Mouse (Mus musculus) forebrain, embryonic 12.5 days (tissue): ENCODE measurements around the gene Troap. TPM values are rescaled to one million over a fixed set of nuclear protein-coding genes. Genes with fewer than 3 reads are reported as not detected.
"Not testable (repeated sequence)": the region's sequence is repeated elsewhere in the genome, so short reads cannot be mapped to it uniquely, and the experiment has no call there.

Experiments
- ATAC-seq: fragments of 200-750 bp; cut with Nextera tagmentation; 2 replicates; pipeline ENCODE4 v1.8.0; 2017; ENCODE audit warnings: moderate TSS enrichment; ENCODE audit not compliant: low FRiP score
- H3K27ac ChIP-seq: fragments of 300-500 bp; sonication (generic); 2 replicates; pipeline ENCODE4 v1.5.1; 2016; ENCODE audit warnings: mild to moderate bottlenecking
- H3K27me3 ChIP-seq: fragments of 300-500 bp; sonication (generic); 2 replicates; pipeline ENCODE4 v1.6.1; 2016; ENCODE audit warnings: mild to moderate bottlenecking
- H3K36me3 ChIP-seq: fragments of 300-500 bp; sonication (generic); replicated peaks from 2 replicates; pipeline ENCODE4 v1.6.1; 2016; ENCODE audit warnings: mild to moderate bottlenecking
- H3K4me1 ChIP-seq: fragments of 300-500 bp; sonication (generic); 2 replicates; pipeline ENCODE4 v1.6.1; 2016
- H3K4me2 ChIP-seq: fragments of 300-500 bp; sonication (generic); 2 replicates; pipeline ENCODE4 v1.6.1; 2016; ENCODE audit warnings: mild to moderate bottlenecking, moderate library complexity
- H3K4me3 ChIP-seq: fragments of 300-500 bp; sonication (generic); replicated peaks from 2 replicates; pipeline ENCODE4 v1.5.1; 2016; ENCODE audit warnings: mild to moderate bottlenecking
- H3K9ac ChIP-seq: fragments of 300-500 bp; sonication (generic); 2 replicates; pipeline ENCODE4 v1.6.1; 2016; ENCODE audit warnings: mild to moderate bottlenecking
- H3K9me3 ChIP-seq: fragments of 300-500 bp; sonication (generic); 2 replicates; pipeline ENCODE4 v1.6.1; 2016
- WGBS: fragments of 180-500 bp; shearing (Covaris S2); methylation state at CpG from one replicate; pipeline ENCODE4 v1.1.7; 2016; 5-methylcytosine and 5-hydroxymethylcytosine counted together
- polyA plus RNA-seq: library from polyadenylated mRNA; unstranded; fragments of >200 nt; fragmentation: Nextera tagmentation; extraction: Ambion mirVana; gene quantifications from 2 replicates; pipeline ENCODE4 v1.2.1, GENCODE M21; 2016

Troap gene
- polyA plus RNA-seq, 1 experiment from 2014 or later: 48.3 TPM

DNA sequence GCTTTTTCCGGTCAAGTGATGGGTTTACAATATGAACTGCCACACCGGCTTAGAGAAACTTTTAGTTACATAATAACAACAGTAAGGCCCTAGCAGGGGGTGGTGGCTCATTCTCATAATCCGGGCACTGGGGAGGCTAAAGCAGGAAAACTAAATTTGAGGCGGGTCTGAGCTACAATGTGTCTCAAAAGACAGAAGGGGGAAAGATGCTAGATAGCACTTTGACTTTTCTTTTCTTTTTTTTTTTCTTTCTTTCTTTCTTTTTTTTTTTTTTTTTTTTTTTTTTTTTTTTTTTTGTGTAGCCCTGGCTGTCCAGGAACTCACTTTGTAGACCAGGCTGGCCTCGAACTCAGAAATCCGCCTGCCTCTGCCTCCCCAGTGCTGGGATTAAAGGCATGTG lies 28.6 kb upstream of the Troap start:
- ATAC-seq, H3K27ac ChIP-seq, H3K9ac ChIP-seq, H3K4me3 ChIP-seq, H3K9me3 ChIP-seq, H3K4me2 ChIP-seq, H3K36me3 ChIP-seq: not testable (repeated sequence)
- WGBS: 78% methylated on average over 6 of the region's 6 CpGs
- Histone ChIP-seq H3K27me3 (peaks cover 20% of the 10 kb centered on the region), H3K4me1 (peaks cover 19% of the 10 kb centered on the region)

- Histone ChIP-seq H3K36me3 (no peaks in the 10 kb centered on the region), H3K9me3 (no peaks in the 10 kb centered on the region), H3K27ac (no peak overlapping the region), H3K4me2 (no peak overlapping the region), H3K4me1 (peaks cover 19% of the 10 kb centered on the region), H3K27me3 (peaks cover 57% of the 10 kb centered on the region), H3K9ac (no peak overlapping the region), H3K4me3 (no peak overlapping the region)
- 30% methylated on average over 13 of the region's 13 CpGs for WGBS
- ATAC-seq: no peak
Observed at GRCm38 (mm10) chr15:99049473-99050253, 24.7 kb upstream of the Troap start.

DNA sequence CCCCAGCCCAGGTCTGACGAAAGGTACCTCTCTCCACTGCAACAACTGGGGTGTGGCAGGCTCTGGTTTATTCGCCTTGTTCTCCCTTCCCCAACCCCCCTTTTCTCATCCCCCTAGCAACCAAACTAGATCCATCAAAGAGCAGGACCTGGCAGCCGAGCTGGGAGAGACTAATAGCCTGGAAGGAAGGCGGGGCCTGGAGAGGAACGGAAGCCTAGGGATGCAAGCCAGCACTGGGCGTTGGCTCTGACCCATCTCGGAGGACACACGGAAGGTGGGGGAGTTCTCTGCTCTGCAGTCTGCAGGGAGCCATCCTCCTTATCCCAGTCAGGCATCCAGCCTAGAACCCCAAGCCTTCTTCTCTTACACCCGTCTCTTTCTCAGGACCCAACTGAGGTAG lies 21.0 kb upstream of the Troap start:
- no peaks in the 10 kb centered on the region for H3K9me3 ChIP-seq
- peaks cover 82% of the 10 kb centered on the region for H3K27me3 ChIP-seq
- H3K4me2 ChIP-seq: no peak overlapping the region
- peaks cover 39% of the 10 kb centered on the region for H3K4me1 ChIP-seq
- no peak overlapping the region for H3K9ac ChIP-seq
- ATAC-seq: no peak
- no peak overlapping the region for H3K4me3 ChIP-seq
- WGBS: 4% methylated on average over 9 of the region's 9 CpGs
- H3K27ac ChIP-seq: no peak overlapping the region; the same call in 1 of the 2 replicates
- no peaks in the 10 kb centered on the region for H3K36me3 ChIP-seq

- H3K9me3 ChIP-seq: no peaks in the 10 kb centered on the region
- no peaks in the 10 kb centered on the region for H3K36me3 ChIP-seq
- H3K27me3 ChIP-seq: peaks cover 97% of the 10 kb centered on the region
- WGBS: 2% methylated on average over 28 of the region's 30 CpGs
- 0 out of 2 replicates have a peak, but pooled peaks have one; percentile 3 for ATAC-seq
- peak within 1 kb of the TSS; percentile 25; the same call in 1 of the 2 replicates for H3K9ac ChIP-seq
- no peak within 1 kb of the TSS for H3K27ac ChIP-seq
- H3K4me2 ChIP-seq: peak within 1 kb of the TSS; percentile 57
- peaks cover 35% of the 10 kb centered on the region for H3K4me1 ChIP-seq
- H3K4me3 ChIP-seq: peak within 1 kb of the TSS; percentile 37
Observed at GRCm38 (mm10) chr15:99055040-99055439, 19.3 kb upstream of the Troap start, which contains the start of gene Prph. TSS of gene Prph (plus strand) at chr15:99055174.

- WGBS: under 1% methylated on average over 37 of the region's 37 CpGs
- H3K27ac ChIP-seq: no peak overlapping the region
- peak overlapping the region; percentile 57 for H3K4me2 ChIP-seq
- ATAC-seq: no peak
- no peaks in the 10 kb centered on the region for H3K36me3 ChIP-seq
- H3K9ac ChIP-seq: 0 out of 2 replicates have a peak overlapping the region, but pooled peaks have one; percentile 25
- H3K4me1 ChIP-seq: peaks cover 35% of the 10 kb centered on the region
- H3K9me3 ChIP-seq: no peaks in the 10 kb centered on the region
- peaks cover 96% of the 10 kb centered on the region for H3K27me3 ChIP-seq
- peak overlapping the region; percentile 37 for H3K4me3 ChIP-seq
Observed at GRCm38 (mm10) chr15:99055511-99055961, 18.8 kb upstream of the Troap start.

DNA sequence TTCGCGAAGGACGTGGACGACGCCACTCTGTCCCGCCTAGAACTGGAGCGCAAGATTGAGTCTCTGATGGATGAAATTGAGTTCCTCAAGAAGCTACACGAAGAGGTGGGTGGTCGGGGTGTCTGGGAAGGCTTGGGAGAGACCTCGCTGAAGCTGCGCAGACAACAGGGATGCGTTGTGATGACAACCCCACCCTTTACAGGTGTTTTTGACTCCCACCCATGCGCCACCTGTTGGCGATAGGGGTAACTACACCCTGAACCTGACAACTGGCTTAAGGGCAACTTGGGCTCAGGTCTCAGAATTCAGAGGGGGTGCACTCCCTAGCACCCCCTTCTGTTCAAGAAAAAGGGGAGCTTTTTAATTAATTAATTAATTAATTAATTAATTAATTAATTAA lies 18.0 kb upstream of the Troap start:
- Histone ChIP-seq H3K36me3 (no peaks in the 10 kb centered on the region), H3K9me3 (no peaks in the 10 kb centered on the region), H3K27me3 (peaks cover 93% of the 10 kb centered on the region), H3K9ac (no peak overlapping the region), H3K4me1 (peaks cover 35% of the 10 kb centered on the region), H3K4me3 (0 out of 2 replicates have a peak overlapping the region, but pooled peaks have one; percentile 37), H3K4me2 (0 out of 2 replicates have a peak overlapping the region, but pooled peaks have one; percentile 57), H3K27ac (no peak overlapping the region)
- WGBS: 6% methylated on average over 14 of the region's 14 CpGs
- ATAC-seq: no peak

- Histone ChIP-seq H3K36me3 (no peaks in the 10 kb centered on the region), H3K27me3 (peaks cover 15% of the 10 kb centered on the region), H3K9me3 (no peaks in the 10 kb centered on the region), H3K4me2 (no peak overlapping the region), H3K9ac (no peak overlapping the region), H3K27ac (no peak overlapping the region), H3K4me3 (no peak overlapping the region), H3K4me1 (no peaks in the 10 kb centered on the region)
- ATAC-seq: no peak
- 87% methylated on average over 12 of the region's 12 CpGs for WGBS
Observed at GRCm38 (mm10) chr15:99065557-99066165, 8.7 kb upstream of the Troap start.

GRCm38 (mm10) chr15:99071988-99072387 lies 2.4 kb upstream of the Troap start:
- Histone ChIP-seq H3K9me3 (no peaks in the 10 kb centered on the region), H3K4me1 (peaks cover 22% of the 10 kb centered on the region), H3K4me3 (no peak overlapping the region), H3K4me2 (no peak overlapping the region), H3K36me3 (peaks cover 6% of the 10 kb centered on the region), H3K27ac (no peak overlapping the region), H3K9ac (no peak overlapping the region), H3K27me3 (0 out of 2 replicates have a peak, but pooled peaks cover 6% of the 10 kb centered on the region)
- WGBS: 90% methylated on average over 1 of the region's 1 CpGs
- no peak for ATAC-seq

DNA sequence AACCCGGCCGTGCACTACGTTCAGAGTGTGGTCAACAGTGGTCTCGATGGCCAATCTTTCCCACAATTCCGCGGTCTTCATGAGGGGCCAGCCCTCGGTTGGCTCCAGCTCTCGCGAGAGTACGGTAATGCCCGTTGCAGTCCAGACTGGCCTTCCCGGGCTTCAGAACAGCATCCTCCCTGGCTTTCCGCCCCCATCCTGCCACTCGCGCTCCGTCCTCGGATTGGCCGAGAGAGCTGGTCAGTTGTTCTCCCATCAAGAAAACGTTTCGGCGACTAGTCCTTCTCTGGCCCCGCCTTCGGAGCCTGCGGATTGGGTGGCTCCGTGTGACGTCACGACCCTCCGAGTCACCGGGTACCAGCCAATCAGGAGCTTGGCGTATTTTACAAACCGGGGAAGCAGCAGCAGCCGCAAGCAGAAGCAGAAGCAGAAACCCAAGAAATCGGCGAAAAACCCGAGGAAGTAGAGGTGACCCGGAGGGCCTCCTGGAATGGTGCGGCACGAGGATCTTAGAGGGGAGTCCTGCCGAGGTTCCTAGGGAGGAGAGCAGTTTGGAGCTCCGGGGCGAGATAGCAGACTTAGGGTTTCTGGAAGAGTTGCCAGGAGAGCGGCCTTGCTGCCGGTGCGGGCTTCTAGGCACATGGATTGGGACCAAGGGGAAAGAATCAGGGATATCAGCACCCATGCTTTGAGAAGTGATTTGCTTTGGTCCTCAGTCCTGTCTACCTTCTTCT lies 392 bp downstream of the Troap start:
- Histone ChIP-seq H3K27me3 (no peaks in the 10 kb centered on the region), H3K27ac (peak overlapping the region; percentile 97), H3K4me3 (peak overlapping the region; percentile 64), H3K4me1 (peaks cover 34% of the 10 kb centered on the region), H3K36me3 (peaks cover 27% of the 10 kb centered on the region), H3K4me2 (peak overlapping the region; percentile 79), H3K9me3 (no peaks in the 10 kb centered on the region), H3K9ac (peak overlapping the region; percentile 76)
- under 1% methylated on average over 44 of the region's 44 CpGs for WGBS
- ATAC-seq: peak; percentile 98

- Histone ChIP-seq H3K4me2 (peak overlapping the region; percentile 79), H3K9ac (peak overlapping the region; percentile 76; the same call in 1 of the 2 replicates), H3K4me3 (peak overlapping the region; percentile 64), H3K36me3 (peaks cover 39% of the 10 kb centered on the region), H3K4me1 (peaks cover 34% of the 10 kb centered on the region)
- H3K9me3 ChIP-seq, ATAC-seq, H3K27ac ChIP-seq, H3K27me3 ChIP-seq: not testable (repeated sequence)
- 99% methylated on average over 3 of the region's 3 CpGs for WGBS
Observed at GRCm38 (mm10) chr15:99076011-99076410, 1.6 kb downstream of the Troap start.

DNA sequence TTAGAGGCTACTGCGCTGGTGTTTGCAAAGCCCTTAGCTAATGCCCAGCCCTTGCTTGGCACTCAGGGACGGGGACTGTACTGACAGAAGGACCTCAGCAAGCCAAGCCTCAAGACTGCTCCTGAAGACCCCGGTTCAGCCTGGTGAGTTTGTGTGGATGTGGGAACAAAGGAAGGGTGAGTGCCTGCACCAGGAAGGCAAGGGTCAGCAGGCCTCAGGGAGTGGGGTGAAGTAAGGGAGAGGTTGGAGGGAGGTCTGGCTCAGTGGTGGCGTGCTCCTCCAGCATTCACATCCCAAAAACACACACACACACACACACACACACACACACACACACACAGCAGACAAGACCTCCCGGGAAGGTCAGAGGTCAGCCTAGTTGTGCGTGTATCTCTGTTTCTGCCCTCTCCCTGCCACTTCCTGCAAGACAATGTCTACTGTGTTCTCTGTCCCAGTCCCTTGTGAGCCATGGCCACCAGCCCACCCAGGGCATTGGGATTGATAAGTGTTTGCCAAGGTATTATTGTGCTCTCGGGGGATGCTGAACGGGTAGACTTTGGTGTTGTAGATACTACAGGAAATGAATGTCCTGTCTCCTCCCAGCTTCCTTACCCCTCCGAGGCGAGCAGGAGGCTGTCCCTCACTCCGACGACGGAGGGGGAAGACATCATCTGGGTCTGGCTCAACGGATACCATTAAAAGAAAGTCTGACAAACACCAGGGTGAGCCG lies 4.0 kb downstream of the Troap start:
- Histone ChIP-seq H3K36me3 (peaks cover 61% of the 10 kb centered on the region), H3K27ac (no peak overlapping the region), H3K9me3 (no peaks in the 10 kb centered on the region), H3K4me2 (no peak overlapping the region), H3K9ac (0 out of 2 replicates have a peak overlapping the region, but pooled peaks have one; percentile 2), H3K4me3 (no peak overlapping the region), H3K4me1 (peaks cover 34% of the 10 kb centered on the region), H3K27me3 (peaks cover 8% of the 10 kb centered on the region)
- WGBS: 87% methylated on average over 15 of the region's 15 CpGs
- no peak for ATAC-seq
